In the genomic region with DNA sequence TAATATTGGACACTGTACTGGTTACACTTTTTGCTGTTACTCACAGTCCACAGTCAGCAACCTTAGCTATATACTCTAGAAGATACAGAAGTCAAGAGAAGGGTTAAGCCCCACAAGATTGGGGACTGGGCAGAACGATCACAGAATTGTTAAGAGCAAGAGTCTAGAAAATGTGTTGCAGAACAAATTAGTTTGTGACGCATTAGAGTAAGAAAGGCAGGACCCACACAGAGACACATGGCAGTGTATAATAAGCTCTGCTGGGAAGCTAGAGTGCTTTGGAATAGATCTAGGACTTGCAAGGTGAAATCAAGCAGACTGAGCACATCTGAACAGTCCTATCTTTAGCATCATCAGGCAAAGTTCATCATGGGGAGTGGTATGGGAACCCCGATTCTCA, we compare ENCODE assay signal across 31 mouse cellular contexts. TPM values are rescaled to one million over a fixed set of nuclear protein-coding genes. Genes with fewer than 3 reads are reported as not detected.
"Had no signal": no experiment of that assay in that cellular context is flagged by ENCODE, and none has a peak within 500 bp of the region (broad histone marks: within the 10 kb centered on the region; RNA-seq: fewer than 3 reads in every experiment).

No protein-coding gene starts in this region.

- H3K4me1 ChIP-seq: embryonic facial prominence, embryonic 10.5 days; embryonic facial prominence, embryonic 12.5 days; embryonic facial prominence, embryonic 13.5 days; embryonic facial prominence, embryonic 15.5 days; heart, embryonic 10.5 days had no signal

- H3K36me3 ChIP-seq: embryonic facial prominence, embryonic 10.5 days; embryonic facial prominence, embryonic 12.5 days; embryonic facial prominence, embryonic 13.5 days; embryonic facial prominence, embryonic 15.5 days; forebrain, embryonic 10.5 days; forebrain, embryonic 12.5 days; forebrain, embryonic 15.5 days; heart, embryonic 10.5 days had no signal

- H3K4me3 ChIP-seq: embryonic facial prominence, embryonic 10.5 days; embryonic facial prominence, embryonic 12.5 days; embryonic facial prominence, embryonic 13.5 days; embryonic facial prominence, embryonic 15.5 days; erythroblast, embryonic 14.5 days; forebrain, embryonic 10.5 days; forebrain, embryonic 12.5 days; forebrain, embryonic 13.5 days; forebrain, embryonic 15.5 days; gastrocnemius, adult 2 months; heart, adult 2 months; heart, embryonic 10.5 days had no signal

- H3K27ac ChIP-seq: embryonic facial prominence, embryonic 10.5 days; embryonic facial prominence, embryonic 12.5 days; embryonic facial prominence, embryonic 13.5 days; embryonic facial prominence, embryonic 15.5 days; forebrain, embryonic 10.5 days; forebrain, embryonic 12.5 days; forebrain, embryonic 13.5 days; forebrain, embryonic 15.5 days; gastrocnemius, adult 2 months; heart, adult 2 months; heart, embryonic 10.5 days had no signal

- H3K9me3 ChIP-seq: embryonic facial prominence, embryonic 10.5 days; embryonic facial prominence, embryonic 12.5 days; embryonic facial prominence, embryonic 13.5 days; embryonic facial prominence, embryonic 15.5 days; forebrain, embryonic 10.5 days; forebrain, embryonic 12.5 days; forebrain, embryonic 13.5 days; forebrain, embryonic 15.5 days; heart, embryonic 10.5 days had no signal

- DNase-seq: cerebellum, adult 8-10 months; cerebellum, adult 9-10 months; cerebellum, postnatal 10 days; cerebellum, postnatal 14 days; cerebellum, postnatal 25 days; cerebellum, postnatal 36 days; embryo, embryonic 11 days; forebrain, postnatal 0 days; gastrocnemius, adult 2 months; gastrocnemius, postnatal 10 days; gastrocnemius, postnatal 14 days; gastrocnemius, postnatal 25 days; gastrocnemius, postnatal 36 days; heart, adult 11 months; heart, adult 18-20 months; heart, adult 2 months had no signal

- H3K27me3 ChIP-seq: embryonic facial prominence, embryonic 12.5 days; embryonic facial prominence, embryonic 13.5 days; embryonic facial prominence, embryonic 15.5 days; forebrain, embryonic 12.5 days; forebrain, embryonic 13.5 days; forebrain, embryonic 15.5 days had no signal

- H3K9ac ChIP-seq: embryonic facial prominence, embryonic 12.5 days; embryonic facial prominence, embryonic 13.5 days; embryonic facial prominence, embryonic 15.5 days; forebrain, embryonic 12.5 days; forebrain, embryonic 13.5 days; forebrain, embryonic 15.5 days; forebrain, postnatal 0 days had no signal

- H3K4me2 ChIP-seq: embryonic facial prominence, embryonic 12.5 days; embryonic facial prominence, embryonic 13.5 days; embryonic facial prominence, embryonic 15.5 days; forebrain, embryonic 12.5 days; forebrain, embryonic 13.5 days; forebrain, embryonic 15.5 days had no signal

- ATAC-seq: forebrain, embryonic 13.5 days; forebrain, embryonic 14.5 days; forebrain, embryonic 15.5 days; forebrain, embryonic 16.5 days; forebrain, postnatal 0 days had no signal

RNA-seq across cellular contexts. Expression of gene Ndst3, which starts 29.4 kb away (rescaled TPM):
- total RNA-seq: gastrocnemius, adult 18-20 months; gastrocnemius, adult 2 months; gastrocnemius, adult 8-10 months; gastrocnemius, postnatal 36 days; granulocyte monocyte progenitor cell, adult 5-6 weeks had no signal
- polyA plus RNA-seq: erythroblast, embryonic 14.5 days had no signal
